Mouse (Mus musculus) megakaryocyte, adult 5-6 weeks (primary cell): Measurements from ENCODE around the gene Unc13d. TPM values are rescaled to one million over a fixed set of nuclear protein-coding genes. Genes with fewer than 3 reads are reported as not detected.

Experiments used
- ATAC-seq: 2 replicates; pipeline ENCODE4 v1.8.0; 2016; ENCODE audit warnings: mild to moderate bottlenecking, inconsistent platforms; ENCODE audit not compliant: poor library complexity, severe bottlenecking
- total RNA-seq, 2 experiments: library from RNA; stranded (forward) in 1 of 2; stranded (reverse) in 1 of 2; fragments of 153-499, 151-499 nt in 1 of 2; fragments of 221-1000, 200-1000 nt in 1 of 2; gene quantifications; 2 replicates each; pipeline versions ENCODE4 v1.2.3 to v1.2.4; 2015 to 2017

Gene Unc13d
- total RNA-seq, 2 experiments from 2014 or later: 18.2 to 26.7 TPM

- no peak for ATAC-seq
Observed at GRCm38 (mm10) chr11:116078676-116079320, 1.0 kb upstream of the Unc13d start.

DNA sequence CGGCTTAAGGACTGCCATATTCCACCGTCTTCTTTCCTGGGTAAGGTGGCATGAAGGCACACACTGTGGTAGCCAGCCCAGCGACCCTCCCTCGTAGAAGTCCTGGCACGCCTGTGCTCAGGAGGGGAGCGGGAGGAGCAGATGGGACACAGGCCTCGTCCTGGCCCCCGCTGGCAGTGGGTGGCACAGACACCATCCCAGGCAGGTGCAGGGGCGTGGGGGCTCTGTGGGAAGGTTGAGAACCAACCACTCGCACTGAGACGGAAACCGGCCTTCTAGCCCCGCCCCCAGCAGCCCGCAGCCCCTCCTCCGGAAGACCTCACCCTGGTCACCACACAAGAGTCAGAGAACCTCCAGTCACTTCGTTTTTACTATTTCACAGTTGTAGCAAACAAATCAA, 460 bp upstream of the Unc13d start:
- ATAC-seq: peak; percentile 68

GRCm38 (mm10) chr11:116076836-116077235, 925 bp downstream of the Unc13d start:
- peak; percentile 34 for ATAC-seq

GRCm38 (mm10) chr11:116076266-116076540, 1.6 kb downstream of the Unc13d start:
- no peak for ATAC-seq

- ATAC-seq: no peak
Observed at GRCm38 (mm10) chr11:116075539-116076265, 2.1 kb downstream of the Unc13d start.

DNA sequence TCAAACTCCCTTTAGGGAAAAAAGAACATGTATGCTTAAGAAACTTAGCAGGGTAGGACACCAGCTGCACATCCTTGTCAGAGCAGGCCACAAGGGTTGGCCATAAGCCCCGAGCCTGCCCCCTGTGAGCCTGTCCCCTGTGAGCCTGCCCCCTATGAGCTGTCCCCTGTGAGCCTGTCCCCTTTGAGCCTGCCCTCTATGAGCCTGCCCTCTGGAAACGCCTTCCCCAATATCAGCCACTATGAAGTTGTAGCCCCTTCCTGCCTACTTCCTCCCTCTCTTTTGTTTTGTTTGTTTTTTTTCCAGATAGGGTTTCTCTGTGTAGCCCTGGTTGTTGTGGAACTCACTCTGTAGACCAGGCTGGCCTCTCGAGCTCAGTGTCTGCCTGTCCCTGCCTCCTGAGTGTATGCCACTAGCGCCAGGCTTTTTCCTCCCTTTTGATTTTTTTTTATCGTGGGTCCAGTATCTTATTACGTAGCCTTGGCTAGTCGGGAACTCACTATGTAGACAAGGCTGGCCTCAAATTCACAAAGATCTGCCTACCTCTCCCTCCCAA, 3.2 kb downstream of the Unc13d start:
- no peak for ATAC-seq

DNA sequence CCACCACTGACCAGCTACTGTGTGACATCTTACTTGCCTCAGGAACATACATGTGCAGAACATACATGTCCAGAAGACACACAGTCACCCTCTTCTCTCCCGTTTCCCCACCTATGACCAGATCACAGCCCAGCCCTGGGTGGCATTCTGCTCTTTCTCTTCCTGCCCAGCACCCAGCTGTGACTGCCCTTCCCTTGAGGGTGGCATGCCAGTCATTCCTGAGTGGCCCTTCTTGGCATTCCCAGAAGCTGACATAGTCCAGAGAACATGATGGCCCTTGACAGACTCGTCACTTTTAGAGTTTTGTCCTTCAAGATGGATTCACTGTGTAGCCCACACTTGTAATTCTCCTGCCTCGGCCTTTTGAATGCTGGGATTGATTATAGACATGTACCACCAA, 5.2 kb downstream of the Unc13d start:
- ATAC-seq: no peak

DNA sequence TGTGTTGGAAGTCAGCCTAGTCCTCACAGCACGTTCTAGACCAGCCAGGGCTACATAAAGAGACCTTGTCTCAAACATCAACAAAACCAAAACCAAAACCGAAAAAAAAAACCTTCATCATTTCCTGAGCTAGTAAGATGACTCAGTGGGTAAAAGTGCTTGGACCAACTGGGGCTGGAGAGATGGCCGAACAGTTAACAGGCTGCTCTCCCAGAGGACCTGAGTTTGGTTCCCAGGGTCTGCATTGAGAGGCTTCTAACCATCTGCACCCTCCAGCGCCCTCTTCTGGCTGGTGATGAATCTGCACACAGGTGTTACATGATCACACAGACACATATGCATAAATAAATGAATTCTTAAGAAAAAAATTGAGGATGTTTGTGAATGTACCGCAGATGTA, 6.3 kb downstream of the Unc13d start:
- peak; percentile 56 for ATAC-seq

DNA sequence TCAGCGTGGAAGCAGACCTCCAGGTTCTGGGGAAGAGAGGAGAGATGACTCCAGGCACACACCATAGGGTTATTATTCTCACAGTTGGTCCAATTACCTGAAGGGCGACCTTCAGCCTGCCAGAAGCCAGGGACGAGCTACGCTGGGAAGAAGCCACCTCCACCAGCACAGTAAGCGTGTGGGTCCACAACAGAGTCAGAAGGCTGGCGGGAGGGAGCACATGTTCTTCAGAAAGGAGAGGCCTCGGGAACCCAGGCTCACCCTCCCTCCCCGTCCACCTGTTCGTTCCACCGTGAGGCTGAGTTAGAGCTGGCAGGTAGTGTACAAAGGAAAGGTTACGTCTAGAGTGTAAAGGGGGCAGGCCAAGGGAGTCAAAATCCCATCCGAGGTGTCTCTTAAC, 12.4 kb downstream of the Unc13d start:
- no peak for ATAC-seq

- ATAC-seq: no peak
Observed at GRCm38 (mm10) chr11:116064187-116064867, 13.4 kb downstream of the Unc13d start.

- no peak for ATAC-seq
Observed at GRCm38 (mm10) chr11:116063562-116063961, 14.2 kb downstream of the Unc13d start.

DNA sequence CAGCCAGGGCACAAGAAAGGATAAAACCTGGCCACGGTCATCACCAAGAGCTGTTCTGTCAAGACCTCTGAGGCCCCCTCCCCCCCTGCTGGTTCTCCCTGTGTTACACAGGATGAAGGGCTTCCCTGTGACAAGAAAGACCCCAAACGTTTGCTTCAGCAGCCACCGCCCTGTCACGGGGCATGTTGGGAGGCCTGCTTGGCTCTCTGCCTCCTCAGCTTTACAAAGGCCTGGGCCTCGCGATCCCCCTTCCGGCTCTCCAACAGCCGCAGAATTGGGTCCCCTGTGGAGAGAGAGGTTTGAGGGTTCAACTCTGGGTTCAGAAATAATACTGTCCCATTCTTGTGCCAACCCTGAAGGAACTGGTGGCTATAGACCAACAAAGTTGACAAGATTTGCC, 15.2 kb downstream of the Unc13d start:
- no peak for ATAC-seq

GRCm38 (mm10) chr11:116061641-116062415, 15.9 kb downstream of the Unc13d start:
- ATAC-seq: no peak

- ATAC-seq: no peak
Observed at GRCm38 (mm10) chr11:116060596-116060995, 17.2 kb downstream of the Unc13d start.

- ATAC-seq: no peak
Observed at GRCm38 (mm10) chr11:116059691-116060025, 18.1 kb downstream of the Unc13d start.

DNA sequence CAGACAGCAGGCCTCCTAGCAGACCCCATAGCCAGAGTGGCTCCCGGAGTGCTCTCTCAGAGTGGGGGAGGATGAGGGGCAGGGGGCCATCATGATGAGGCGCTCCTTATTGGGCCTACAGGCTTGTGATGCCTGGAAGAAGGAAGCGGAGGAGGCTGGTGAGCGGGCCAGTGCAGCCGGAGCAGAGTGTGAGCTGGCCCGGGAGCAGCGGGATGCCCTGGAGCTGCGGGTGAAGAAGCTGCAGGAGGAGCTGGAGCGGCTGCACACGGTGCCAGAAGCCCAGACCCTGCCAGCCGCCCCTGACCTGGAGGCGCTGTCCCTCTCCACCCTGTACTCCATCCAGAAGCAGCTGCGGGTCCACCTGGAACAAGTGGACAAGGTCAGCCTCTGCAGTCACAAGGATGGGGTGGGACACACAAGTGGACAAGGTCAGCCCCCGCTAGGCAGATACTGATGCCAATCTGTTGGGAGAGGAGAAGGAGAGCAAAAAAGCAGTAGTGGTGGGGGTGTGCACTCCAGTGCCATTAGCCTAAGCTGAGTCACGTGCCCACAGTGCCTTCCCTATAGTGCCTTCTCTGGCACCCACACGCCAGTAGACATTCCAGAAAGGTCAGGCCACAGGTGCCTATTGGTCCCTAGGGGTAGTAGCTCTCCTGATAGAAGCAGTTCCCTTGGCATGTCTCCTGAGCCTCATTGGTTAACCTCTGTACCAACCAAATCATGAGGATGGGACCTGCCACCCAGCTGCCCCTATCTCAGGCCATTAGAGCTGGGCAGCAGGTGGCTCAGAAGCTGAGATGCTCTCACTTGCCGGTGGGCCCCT, 18.7 kb downstream of the Unc13d start:
- no peak for ATAC-seq

GRCm38 (mm10) chr11:116058022-116058614, 19.6 kb downstream of the Unc13d start:
- ATAC-seq: no peak

DNA sequence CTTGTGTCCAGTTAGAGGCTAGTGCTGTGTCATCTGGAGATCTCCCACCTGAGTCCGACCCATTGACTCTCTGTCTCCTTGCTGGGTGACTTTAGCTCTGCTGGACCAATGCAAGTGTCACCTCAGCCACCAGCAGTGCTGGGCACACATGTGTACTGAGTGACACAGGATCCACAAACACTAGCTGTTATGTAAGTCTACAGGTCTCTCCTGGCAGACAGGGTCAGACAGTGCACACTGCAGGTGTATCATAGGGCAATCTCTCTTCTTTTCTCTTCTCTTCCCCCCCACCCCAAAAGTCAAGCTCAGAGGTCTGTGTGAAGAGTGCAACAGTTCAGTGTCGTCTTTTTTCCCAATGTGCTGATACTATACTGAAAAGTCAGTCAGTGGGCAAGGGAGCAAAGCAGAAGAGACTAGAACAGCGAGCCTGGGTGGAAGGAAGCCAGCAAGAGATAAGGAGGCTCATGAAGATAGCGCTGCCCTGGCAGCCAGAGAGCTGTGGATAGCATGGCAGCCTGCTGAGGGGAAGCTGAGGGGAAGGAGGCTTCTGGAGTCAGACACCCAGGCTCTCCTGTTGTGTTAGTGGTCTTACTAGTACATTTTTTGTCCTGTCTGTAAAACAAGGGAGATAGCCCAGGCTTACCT, 20.4 kb downstream of the Unc13d start:
- peak; percentile 70 for ATAC-seq

- ATAC-seq: no peak
Observed at GRCm38 (mm10) chr11:116055873-116056272, 21.9 kb downstream of the Unc13d start.
